Mouse (Mus musculus) heart, postnatal 0 days (tissue): Measurements from ENCODE around the gene Btnl6. TPM values are rescaled to one million over a fixed set of nuclear protein-coding genes. Genes with fewer than 3 reads are reported as not detected.
"Not testable (repeated sequence)": the region's sequence is repeated elsewhere in the genome, so short reads cannot be mapped to it uniquely, and the experiment has no call there.

Source experiments
- ATAC-seq: fragments of 200-750 bp; cut with Nextera tagmentation; 2 replicates; pipeline ENCODE4 v1.8.0; 2017; ENCODE audit warnings: low read depth, moderate number of reproducible peaks, moderate library complexity; ENCODE audit not compliant: insufficient read depth
- DNase-seq: peaks from one replicate; pipeline ENCODE4 v3.0.0-alpha.2; 2016; ENCODE audit warnings: low spot score
- H3K27ac ChIP-seq: fragments of 300-500 bp; sonication (generic); 2 replicates; pipeline ENCODE4 v1.5.1; 2014; ENCODE audit warnings: low read depth, mild to moderate bottlenecking
- H3K27me3 ChIP-seq: fragments of 300-500 bp; sonication (generic); 2 replicates; pipeline ENCODE4 v1.6.1; 2014; ENCODE audit warnings: low read length, mixed read lengths; ENCODE audit not compliant: control insufficient read depth, insufficient read depth
- H3K36me3 ChIP-seq: fragments of 300-500 bp; sonication (generic); replicated peaks from 2 replicates; pipeline ENCODE4 v1.6.1; 2014; ENCODE audit warnings: low read length, mixed read lengths; ENCODE audit not compliant: control insufficient read depth, insufficient read depth
- H3K4me1 ChIP-seq: fragments of 300-500 bp; sonication (generic); 2 replicates; pipeline ENCODE4 v1.6.1; 2014; ENCODE audit warnings: antibody characterized with exemption; ENCODE audit not compliant: control insufficient read depth, insufficient read depth
- H3K4me2 ChIP-seq: fragments of 300-500 bp; sonication (generic); 2 replicates; pipeline ENCODE4 v1.6.1; 2014; ENCODE audit warnings: low read depth, mild to moderate bottlenecking, low read length, moderate library complexity
- H3K4me3 ChIP-seq: fragments of 300-500 bp; sonication (generic); 2 replicates; pipeline ENCODE4 v1.5.1; 2014; ENCODE audit warnings: low read depth, low read length
- H3K9ac ChIP-seq: fragments of 300-500 bp; sonication (generic); replicated peaks from 2 replicates; pipeline ENCODE4 v1.6.1; 2014; ENCODE audit warnings: low read depth, low read length, mixed read lengths
- H3K9me3 ChIP-seq: fragments of 300-500 bp; sonication (generic); replicated peaks from 2 replicates; pipeline ENCODE4 v1.6.1; 2016; ENCODE audit warnings: low read length; ENCODE audit not compliant: control insufficient read depth
- CTCF ChIP-seq: IDR thresholded peaks from 2 replicates; pipeline ENCODE4 v1.5.1; 2016; ENCODE audit warnings: antibody characterized with exemption, control low read depth, low read depth
- EP300 ChIP-seq: IDR thresholded peaks from 2 replicates; pipeline ENCODE4 v1.6.1; 2016; ENCODE audit warnings: antibody characterized with exemption, low read depth
- WGBS: fragments of 180-500 bp; shearing (Covaris S2); extraction: QIAGEN DNeasy Blood & Tissue Kit; methylation state at CpG from one replicate; pipeline ENCODE4 v1.1.7; 2014; 5-methylcytosine and 5-hydroxymethylcytosine counted together
- polyA plus RNA-seq: library from polyadenylated mRNA; unstranded; fragments of >200 nt; fragmentation: Nextera tagmentation; extraction: Ambion mirVana; gene quantifications from 2 replicates; pipeline ENCODE4 v1.2.1, GENCODE M21; 2015
- total RNA-seq: library from RNA; depleted of rRNA; stranded (reverse); fragments of >200 nt; gene quantifications from 2 replicates; pipeline ENCODE4 v1.2.3, GENCODE M21; 2014; ENCODE audit warnings: low replicate concordance

The Btnl6 gene
- total and polyA plus RNA-seq, 2 experiments from 2014 or later, result not detected

DNA sequence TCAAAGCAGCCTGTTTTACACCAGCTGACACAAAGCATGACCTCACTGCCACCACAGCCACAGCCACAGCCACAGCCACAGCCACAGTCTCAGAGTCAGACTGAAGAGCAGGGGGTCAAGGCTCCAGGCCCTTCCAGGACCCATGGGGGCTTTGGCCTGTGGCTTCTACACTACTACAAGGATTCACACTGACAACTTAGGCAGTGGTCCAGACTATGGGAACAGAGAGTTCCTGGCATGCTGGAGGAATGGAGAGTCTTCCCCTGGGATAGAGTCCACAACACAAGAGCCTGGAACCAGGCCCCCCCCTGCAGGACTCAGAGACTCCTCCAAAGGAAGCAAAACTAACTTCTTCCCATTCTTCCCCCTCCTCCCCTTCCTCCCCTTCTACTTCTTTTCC, 9.6 kb downstream of the Btnl6 start:
- no peak overlapping the region for H3K9ac ChIP-seq
- no peak for DNase-seq
- H3K36me3 ChIP-seq, result no peaks in the 10 kb centered on the region
- ATAC-seq, result no peak
- no peak overlapping the region for H3K4me2 ChIP-seq
- no peaks in the 10 kb centered on the region for H3K4me1 ChIP-seq
- H3K9me3 ChIP-seq, result no peaks in the 10 kb centered on the region
- H3K27me3 ChIP-seq, result no peaks in the 10 kb centered on the region
- H3K4me3 ChIP-seq, result no peak overlapping the region
- TF ChIP-seq CTCF (no peak), EP300 (no peak)
- H3K27ac ChIP-seq, result no peak overlapping the region

DNA sequence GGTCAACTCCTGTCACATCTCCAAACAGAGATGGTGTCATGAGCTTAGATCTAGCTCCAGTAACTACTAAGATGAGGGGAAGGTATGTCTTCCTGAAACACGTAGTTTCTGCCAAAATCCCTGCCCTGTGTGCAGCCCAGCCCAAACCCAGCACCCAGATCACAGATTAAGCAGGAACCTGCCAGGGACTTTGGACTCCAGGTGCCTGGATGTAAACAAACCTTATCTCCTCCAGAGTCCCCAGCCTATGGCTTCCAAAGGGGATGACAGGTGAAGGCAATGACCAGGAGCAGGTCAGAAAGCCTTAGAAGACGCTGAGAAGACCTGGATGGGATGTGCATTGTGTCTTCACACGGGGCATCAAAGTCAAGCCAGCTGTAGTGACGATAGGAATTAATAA, 19.4 kb downstream of the Btnl6 start:
- not testable (repeated sequence) for H3K27me3 ChIP-seq, H3K4me1 ChIP-seq, H3K36me3 ChIP-seq, H3K4me3 ChIP-seq, DNase-seq, H3K9me3 ChIP-seq, H3K4me2 ChIP-seq, H3K27ac ChIP-seq, ATAC-seq, H3K9ac ChIP-seq
- WGBS, result 90% methylated on average over 2 of the region's 4 CpGs

DNA sequence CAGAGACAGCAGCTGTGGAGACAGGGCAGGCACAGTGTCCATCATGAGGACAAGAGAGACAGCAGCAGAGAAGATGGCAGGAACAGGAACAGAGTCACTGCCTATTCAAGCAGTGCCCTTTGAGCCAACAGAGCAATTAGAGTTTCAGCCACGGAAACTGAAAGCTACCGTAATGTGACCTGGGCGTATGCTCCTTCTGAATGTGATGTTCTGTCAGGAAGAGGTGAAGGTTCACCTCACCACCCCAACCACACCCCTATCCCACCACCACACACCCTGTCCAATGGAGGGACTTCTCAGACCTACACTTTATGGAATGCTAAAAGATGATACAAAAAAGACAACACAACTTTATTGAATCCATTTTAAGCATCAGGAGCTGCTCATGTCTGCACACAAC, 19.8 kb downstream of the Btnl6 start:
- H3K4me2 ChIP-seq, H3K27me3 ChIP-seq, DNase-seq, H3K36me3 ChIP-seq, H3K27ac ChIP-seq, H3K9me3 ChIP-seq, H3K4me3 ChIP-seq, H3K9ac ChIP-seq, ATAC-seq, H3K4me1 ChIP-seq: not testable (repeated sequence)
- WGBS, result 76% methylated on average over 3 of the region's 3 CpGs

DNA sequence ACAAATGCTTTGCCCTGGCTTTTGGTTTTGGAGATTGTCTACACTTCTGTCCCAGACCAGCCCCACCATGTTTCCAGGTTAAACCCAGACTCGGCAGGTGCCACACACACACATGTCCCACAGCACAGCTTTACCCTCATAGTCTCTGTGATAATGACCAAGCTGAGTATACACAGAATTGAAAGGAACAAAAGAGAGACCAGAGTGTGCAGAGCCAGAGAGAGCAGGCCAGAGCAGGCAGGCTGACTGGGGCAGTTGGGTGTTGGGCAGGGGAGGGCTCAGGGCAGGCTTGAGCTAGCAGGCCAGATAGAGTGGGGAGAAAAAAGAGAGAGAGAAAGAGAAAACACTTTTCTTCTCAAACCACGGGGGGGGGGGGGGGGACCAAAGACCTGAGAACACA, 20.6 kb downstream of the Btnl6 start:
- H3K27ac ChIP-seq, result no peak overlapping the region
- H3K9ac ChIP-seq, result no peak overlapping the region
- H3K4me2 ChIP-seq, result no peak overlapping the region
- H3K4me1 ChIP-seq, result no peaks in the 10 kb centered on the region
- WGBS, result 92% methylated on average over 1 of the region's 2 CpGs
- no peak for TF ChIP-seq CTCF
- no peak for TF ChIP-seq EP300
- no peak overlapping the region for H3K4me3 ChIP-seq
- ATAC-seq (no peak), DNase-seq (no peak)
- no peaks in the 10 kb centered on the region for H3K27me3 ChIP-seq
- H3K36me3 ChIP-seq, result no peaks in the 10 kb centered on the region
- H3K9me3 ChIP-seq, result no peaks in the 10 kb centered on the region

DNA sequence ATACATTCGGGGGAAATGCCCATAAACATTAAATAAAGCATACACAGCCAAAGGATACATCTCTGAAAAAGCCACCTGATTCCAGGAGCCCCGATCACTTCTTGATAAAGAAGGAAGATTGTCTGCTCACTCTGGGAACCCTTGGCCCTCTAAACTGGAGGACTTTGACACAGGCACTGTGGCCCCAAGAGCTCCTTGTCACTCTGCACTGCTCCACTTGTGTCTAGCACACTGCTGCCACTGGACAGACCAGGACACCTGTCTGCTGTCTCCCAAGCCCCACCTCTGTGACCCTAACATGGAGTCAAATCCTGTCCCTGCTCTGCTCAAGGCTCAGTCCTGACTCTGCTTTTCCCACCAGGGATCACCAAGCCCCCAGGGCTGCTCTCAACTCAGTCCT, 22.0 kb downstream of the Btnl6 start:
- not testable (repeated sequence) for H3K9me3 ChIP-seq, H3K27me3 ChIP-seq, H3K36me3 ChIP-seq, ATAC-seq, H3K4me1 ChIP-seq, H3K4me3 ChIP-seq, DNase-seq, H3K4me2 ChIP-seq, H3K27ac ChIP-seq, H3K9ac ChIP-seq
- 58% methylated on average over 2 of the region's 2 CpGs for WGBS

DNA sequence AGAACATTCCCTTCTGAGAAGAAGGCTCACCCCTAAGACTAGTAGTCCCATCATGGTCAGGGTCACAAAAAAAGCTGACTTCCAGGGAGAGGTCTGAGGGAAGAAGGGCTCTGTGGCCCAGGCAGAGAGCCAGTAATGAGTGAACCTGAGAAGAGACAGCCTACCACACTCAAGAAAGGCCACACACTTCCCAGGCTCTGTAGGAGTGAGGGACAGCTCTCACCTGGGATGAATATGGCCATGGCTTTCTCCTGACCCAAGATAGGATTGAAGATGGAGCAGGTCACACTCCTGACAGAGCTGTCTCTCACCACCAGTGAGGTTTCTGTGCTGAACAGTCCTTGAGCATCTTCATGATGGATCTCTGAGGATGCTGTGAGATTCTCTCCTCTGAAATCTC, 24.4 kb downstream of the Btnl6 start:
- Histone ChIP-seq H3K4me1 (no peaks in the 10 kb centered on the region), H3K36me3 (no peaks in the 10 kb centered on the region), H3K4me3 (no peak overlapping the region), H3K27me3 (no peaks in the 10 kb centered on the region), H3K27ac (no peak overlapping the region), H3K9ac (no peak overlapping the region), H3K9me3 (no peaks in the 10 kb centered on the region), H3K4me2 (no peak overlapping the region)
- DNase-seq (no peak), ATAC-seq (no peak)
- TF ChIP-seq EP300 (no peak), CTCF (no peak)

DNA sequence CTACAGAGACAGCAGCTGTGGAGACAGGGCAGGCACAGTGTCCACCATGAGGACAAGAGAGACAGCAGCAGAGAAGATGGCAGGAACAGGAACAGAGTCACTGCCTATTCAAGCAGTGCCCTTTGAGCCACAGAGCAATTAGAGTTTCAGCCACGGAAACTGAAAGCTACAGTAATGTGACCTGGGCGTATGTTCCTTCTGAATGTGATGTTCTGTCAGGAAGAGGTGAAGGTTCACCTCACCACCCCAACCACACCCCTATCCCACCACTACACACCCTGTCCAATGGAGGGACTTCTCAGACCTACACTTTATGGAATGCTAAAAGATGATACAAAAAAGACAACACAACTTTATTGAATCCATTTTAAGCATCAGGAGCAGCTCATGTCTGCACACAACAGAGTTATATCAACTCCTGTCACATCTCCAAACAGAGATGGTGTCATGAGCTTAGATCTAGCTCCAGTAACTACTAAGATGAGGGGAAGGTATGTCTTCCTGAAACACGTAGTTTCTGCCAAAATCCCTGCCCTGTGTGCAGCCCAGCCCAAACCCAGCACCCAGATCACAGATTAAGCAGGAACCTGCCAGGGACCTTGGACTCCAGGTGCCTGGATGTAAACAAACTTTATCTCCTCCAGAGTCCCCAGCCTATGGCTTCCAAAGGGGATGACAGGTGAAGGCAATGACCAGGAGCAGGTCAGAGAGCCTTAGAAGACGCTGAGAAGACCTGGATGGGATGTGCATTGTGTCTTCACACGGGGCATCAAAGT, 39.7 kb downstream of the Btnl6 start, which contains the start of gene Btnl4:
Btnl4 (minus strand) TSS at position 81 of the 776 bp plus-strand sequence.
- 71% methylated on average over 3 of the region's 5 CpGs for WGBS
- not testable (repeated sequence) for DNase-seq, H3K9ac ChIP-seq, H3K4me3 ChIP-seq, H3K27ac ChIP-seq, H3K4me1 ChIP-seq, H3K27me3 ChIP-seq, H3K36me3 ChIP-seq, H3K9me3 ChIP-seq, H3K4me2 ChIP-seq, ATAC-seq
